Comparison of ENCODE assay signal across 7 mouse cellular contexts in genomic region chr5:65415653-65416458, GRCm38 (mm10). TPM values are rescaled to one million over a fixed set of nuclear protein-coding genes. Genes with fewer than 3 reads are reported as not detected.
DNase-seq lines count a peak whose midpoint lies in the region; ATAC-seq and TF ChIP-seq lines count a peak whose summit lies in the region.

No protein-coding gene starts in this region.

- H3K4me1 ChIP-seq in intestine, embryonic 15.5 days (replicated peaks), result peaks cover 8% of the 10 kb centered on the region
- H3K4me1 ChIP-seq in midbrain, postnatal 0 days (ENCODE audit: insufficient read depth, low read length), result no peaks in the 10 kb centered on the region

- DNase-seq in 3134 (ENCODE audit: extremely low read depth, insufficient read length, low spot score), result peak; percentile 16
- peak; percentile 69 for DNase-seq in ES-CJ7 (ENCODE audit: low read depth, low spot score)
- peak; percentile 19 for DNase-seq in fibroblast of lung, adult 2 months (ENCODE audit: low read depth)
- peak; percentile 37 for DNase-seq in midbrain, postnatal 0 days (ENCODE audit: low spot score)
- DNase-seq in left cerebral cortex, adult 9 months (ENCODE audit: low spot score in 2 of 2), result no peak

- H3K9ac ChIP-seq in intestine, embryonic 15.5 days, result peak overlapping the region; percentile 23; the same call in 1 of the 2 replicates
- 0 out of 2 replicates have a peak overlapping the region, but pooled peaks have one; percentile 14 for H3K9ac ChIP-seq in midbrain, postnatal 0 days (replicated peaks; ENCODE audit: low read length, poor library complexity, severe bottlenecking)

- H3K9me3 ChIP-seq in intestine, embryonic 15.5 days, result no peaks in the 10 kb centered on the region
- H3K9me3 ChIP-seq in midbrain, postnatal 0 days (ENCODE audit: low read length), result no peaks in the 10 kb centered on the region

- H3K4me3 ChIP-seq in intestine, embryonic 15.5 days (replicated peaks), result no peak overlapping the region
- H3K4me3 ChIP-seq in midbrain, postnatal 0 days (ENCODE audit: low read depth, low read length), result no peak overlapping the region

- H3K36me3 ChIP-seq in intestine, embryonic 15.5 days, result peaks cover 9% of the 10 kb centered on the region; the same call in 1 of the 2 replicates
- H3K36me3 ChIP-seq in midbrain, postnatal 0 days (ENCODE audit: insufficient read depth, low read length), result peaks cover 48% of the 10 kb centered on the region

- H3K27ac ChIP-seq in intestine, embryonic 15.5 days, result peak overlapping the region; percentile 80
- no peak overlapping the region for H3K27ac ChIP-seq in midbrain, postnatal 0 days (ENCODE audit: low read depth, low read length)

- H3K27me3 ChIP-seq in intestine, embryonic 15.5 days (replicated peaks), result no peaks in the 10 kb centered on the region
- H3K27me3 ChIP-seq in midbrain, postnatal 0 days (ENCODE audit: insufficient read depth, low read length), result no peaks in the 10 kb centered on the region

- H3K4me2 ChIP-seq in intestine, embryonic 15.5 days (replicated peaks), result peak overlapping the region; percentile 24
- H3K4me2 ChIP-seq in midbrain, postnatal 0 days (ENCODE audit: low read depth, low read length, poor library complexity, severe bottlenecking), result no peak overlapping the region

- peak; percentile 85 for ATAC-seq in intestine, embryonic 15.5 days
- no peak for ATAC-seq in midbrain, postnatal 0 days (ENCODE audit: low FRiP score)
- ATAC-seq in megakaryocyte, adult 5-6 weeks (ENCODE audit: poor library complexity, severe bottlenecking), result no peak

- no peak for TF ChIP-seq CTCF in midbrain, postnatal 0 days (IDR thresholded peaks at IDR 0.05)

- 24% methylated on average over 26 of the region's 26 CpGs for WGBS in intestine, embryonic 15.5 days
- 27% methylated on average over 26 of the region's 26 CpGs for WGBS in midbrain, postnatal 0 days

RNA-seq across cellular contexts. Expression of gene Ugdh, which starts 19.9 kb away (rescaled TPM):
- polyA plus RNA-seq in intestine, embryonic 15.5 days (2015; fragmentation: Nextera tagmentation; extraction: Ambion mirVana), result 195 and 200 TPM in 2 replicates
- total RNA-seq in midbrain, postnatal 0 days (2014; rRNA removed), result 17.4 and 24.9 TPM in 2 replicates
- 28.7 and 29.6 TPM in 2 replicates for polyA plus RNA-seq in midbrain, postnatal 0 days (2015; fragmentation: Nextera tagmentation; extraction: Ambion mirVana)
- total RNA-seq in megakaryocyte, adult 5-6 weeks (2015), result 87.9 and 92.7 TPM in 2 replicates
- total RNA-seq in megakaryocyte, adult 5-6 weeks (2017), result 121 TPM in 2 replicates

RNA-seq across cellular contexts. Expression of gene Lias, which starts 24.6 kb away (rescaled TPM):
- 51.8 and 58.1 TPM in 2 replicates for polyA plus RNA-seq in intestine, embryonic 15.5 days (2015; fragmentation: Nextera tagmentation; extraction: Ambion mirVana)
- 18.6 and 34.3 TPM in 2 replicates for total RNA-seq in midbrain, postnatal 0 days (2014; rRNA removed)
- 66.2 and 68.4 TPM in 2 replicates for polyA plus RNA-seq in midbrain, postnatal 0 days (2015; fragmentation: Nextera tagmentation; extraction: Ambion mirVana)
- 26.8 and 32.6 TPM in 2 replicates for total RNA-seq in megakaryocyte, adult 5-6 weeks (2015)
- 26.8 and 29.4 TPM in 2 replicates for total RNA-seq in megakaryocyte, adult 5-6 weeks (2017)

RNA-seq across cellular contexts. Expression of gene Rpl9, which starts 24.6 kb away (rescaled TPM):
- 1,022 and 1,026 TPM in 2 replicates for polyA plus RNA-seq in intestine, embryonic 15.5 days (2015; fragmentation: Nextera tagmentation; extraction: Ambion mirVana)
- total RNA-seq in midbrain, postnatal 0 days (2014; rRNA removed), result 896 and 1,170 TPM in 2 replicates
- polyA plus RNA-seq in midbrain, postnatal 0 days (2015; fragmentation: Nextera tagmentation; extraction: Ambion mirVana), result 615 and 622 TPM in 2 replicates
- 1,765 and 1,894 TPM in 2 replicates for total RNA-seq in megakaryocyte, adult 5-6 weeks (2015)
- total RNA-seq in megakaryocyte, adult 5-6 weeks (2017), result 1,107 and 1,286 TPM in 2 replicates

Comparison
In these comparisons a context has a peak if more than half of its experiments do, and no peak if none do; other contexts are left out.
1. DNase-seq: peak in 3134 (single experiment), ES-CJ7 (single experiment), fibroblast of lung, adult 2 months (single experiment) and midbrain, postnatal 0 days (single experiment); none in left cerebral cortex, adult 9 months (0 of 2).